Mouse (Mus musculus) megakaryocyte, embryonic 14.5 days (primary cell): Measurements from ENCODE around the gene Cdiptos.
A peak's percentile ranks its signal among the peaks of the same experiment; 100 is the strongest.

Source experiments
- FLI1 ChIP-seq: IDR thresholded peaks from 2 replicates; pipeline ENCODE4 v1.6.1; 2012; ENCODE audit warnings: low read length, inconsistent platforms, mixed read lengths
- GATA1 ChIP-seq: IDR thresholded peaks from 3 replicates; pipeline ENCODE4 v1.6.1; 2012; ENCODE audit warnings: mixed read lengths, low read length, inconsistent platforms, borderline replicate concordance

- TF ChIP-seq GATA1 (peak; percentile 23; the same call in 1 of the 3 replicates), FLI1 (no peak)
Observed at GRCm38 (mm10) chr7:126926299-126926698, 49.6 kb downstream of the Cdiptos start.
